Mouse (Mus musculus) hindbrain, embryonic 16.5 days (tissue): Measurements from ENCODE around the gene Gm20605. TPM values are rescaled to one million over a fixed set of nuclear protein-coding genes. Genes with fewer than 3 reads are reported as not detected.

ENCODE experiments used
- ATAC-seq: fragments of 200-750 bp; cut with Nextera tagmentation; 2 replicates; pipeline ENCODE4 v1.8.0; 2017; ENCODE audit warnings: moderate TSS enrichment, moderate library complexity
- H3K27ac ChIP-seq: fragments of 300-500 bp; sonication (generic); 2 replicates; pipeline ENCODE4 v1.5.1; 2014; ENCODE audit warnings: low read depth, mild to moderate bottlenecking, control low read depth, low read length, moderate library complexity
- H3K27me3 ChIP-seq: fragments of 300-500 bp; sonication (generic); replicated peaks from 2 replicates; pipeline ENCODE4 v1.6.1; 2014; ENCODE audit warnings: low read length; ENCODE audit not compliant: control insufficient read depth, insufficient read depth
- H3K36me3 ChIP-seq: fragments of 300-500 bp; sonication (generic); 2 replicates; pipeline ENCODE4 v1.6.1; 2014; ENCODE audit warnings: mild to moderate bottlenecking, low read length, moderate library complexity, mixed read lengths; ENCODE audit not compliant: control insufficient read depth, insufficient read depth
- H3K4me1 ChIP-seq: fragments of 300-500 bp; sonication (generic); 2 replicates; pipeline ENCODE4 v1.6.1; 2014; ENCODE audit warnings: low read depth, low read length; ENCODE audit not compliant: control insufficient read depth, insufficient read depth
- H3K4me2 ChIP-seq: fragments of 300-500 bp; sonication (generic); 2 replicates; pipeline ENCODE4 v1.6.1; 2014; ENCODE audit warnings: mild to moderate bottlenecking, low read length, control low read depth, moderate library complexity
- H3K4me3 ChIP-seq: fragments of 300-500 bp; sonication (generic); 2 replicates; pipeline ENCODE4 v1.5.1; 2014; ENCODE audit warnings: mild to moderate bottlenecking, low read length, control low read depth, moderate library complexity
- H3K9ac ChIP-seq: fragments of 300-500 bp; sonication (generic); 2 replicates; pipeline ENCODE4 v1.6.1; 2014; ENCODE audit warnings: low read depth, mild to moderate bottlenecking, control low read depth, low read length, moderate library complexity
- H3K9me3 ChIP-seq: fragments of 300-500 bp; sonication (generic); 2 replicates; pipeline ENCODE4 v1.6.1; 2014; ENCODE audit warnings: mild to moderate bottlenecking, low read length, moderate library complexity; ENCODE audit not compliant: control insufficient read depth
- WGBS: fragments of 180-500 bp; shearing (Covaris S2); extraction: QIAGEN DNeasy Blood & Tissue Kit; methylation state at CpG from one replicate; pipeline ENCODE4 v1.1.7; 2014; 5-methylcytosine and 5-hydroxymethylcytosine counted together
- polyA plus RNA-seq: library from polyadenylated mRNA; unstranded; fragments of >200 nt; fragmentation: Nextera tagmentation; extraction: Ambion mirVana; gene quantifications from 2 replicates; pipeline ENCODE4 v1.2.1, GENCODE M21; 2015

Gm20605 gene
- polyA plus RNA-seq, 1 experiment from 2014 or later: 7.4 TPM

DNA sequence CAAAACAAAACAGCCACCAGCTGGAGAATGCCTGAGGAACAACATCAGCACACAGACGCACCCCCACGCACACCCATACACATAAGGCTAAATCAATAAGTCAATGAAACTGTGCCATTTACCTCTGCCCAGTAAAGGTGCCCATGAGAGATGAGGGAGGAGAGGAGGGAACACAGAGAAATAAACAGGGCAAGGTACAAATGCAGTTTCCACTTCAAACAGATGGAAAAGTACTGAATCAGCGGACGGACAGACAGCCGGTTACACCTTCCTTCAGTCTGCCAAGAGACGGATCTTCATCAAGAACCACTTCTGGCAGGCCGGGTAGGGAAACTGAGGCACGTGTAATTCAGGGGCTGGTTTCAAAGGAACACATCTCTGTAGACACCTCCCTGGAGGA lies 45.8 kb downstream of the Gm20605 start:
- no peak overlapping the region for H3K9ac ChIP-seq
- 95% methylated on average over 8 of the region's 8 CpGs for WGBS

GRCm38 (mm10) chr5:137677859-137678258 lies 48.9 kb downstream of the Gm20605 start:
- WGBS: 97% methylated on average over 8 of the region's 8 CpGs
- H3K27me3 ChIP-seq: no peaks in the 10 kb centered on the region
- no peak for ATAC-seq
- H3K27ac ChIP-seq: no peak overlapping the region
- H3K4me2 ChIP-seq: no peak overlapping the region
- peaks cover 8% of the 10 kb centered on the region for H3K4me1 ChIP-seq
- no peak overlapping the region for H3K9ac ChIP-seq
- no peaks in the 10 kb centered on the region for H3K9me3 ChIP-seq
- H3K4me3 ChIP-seq: no peak overlapping the region
- no peaks in the 10 kb centered on the region for H3K36me3 ChIP-seq

More for the DNA sequence above, 45.8 kb downstream of the Gm20605 start:
- Histone ChIP-seq H3K27ac (no peak overlapping the region), H3K4me3 (no peak overlapping the region), H3K36me3 (no peaks in the 10 kb centered on the region), H3K9me3 (no peaks in the 10 kb centered on the region), H3K4me2 (no peak overlapping the region), H3K4me1 (peaks cover 6% of the 10 kb centered on the region), H3K27me3 (no peaks in the 10 kb centered on the region)
- ATAC-seq: no peak

- Histone ChIP-seq H3K4me2 (no peak overlapping the region), H3K9ac (no peak overlapping the region), H3K4me1 (peaks cover 17% of the 10 kb centered on the region), H3K4me3 (no peak overlapping the region), H3K9me3 (no peaks in the 10 kb centered on the region), H3K27me3 (no peaks in the 10 kb centered on the region), H3K36me3 (no peaks in the 10 kb centered on the region), H3K27ac (no peak overlapping the region)
- 89% methylated on average over 3 of the region's 3 CpGs for WGBS
- no peak for ATAC-seq
Observed at GRCm38 (mm10) chr5:137678736-137679135, 49.8 kb downstream of the Gm20605 start.

GRCm38 (mm10) chr5:137679726-137680125 lies 50.8 kb downstream of the Gm20605 start:
- Histone ChIP-seq H3K4me2 (no peak overlapping the region), H3K27me3 (no peaks in the 10 kb centered on the region), H3K36me3 (no peaks in the 10 kb centered on the region), H3K9ac (no peak overlapping the region), H3K4me3 (no peak overlapping the region), H3K4me1 (peaks cover 17% of the 10 kb centered on the region), H3K27ac (no peak overlapping the region), H3K9me3 (no peaks in the 10 kb centered on the region)
- 86% methylated on average over 4 of the region's 4 CpGs for WGBS
- no peak for ATAC-seq

DNA sequence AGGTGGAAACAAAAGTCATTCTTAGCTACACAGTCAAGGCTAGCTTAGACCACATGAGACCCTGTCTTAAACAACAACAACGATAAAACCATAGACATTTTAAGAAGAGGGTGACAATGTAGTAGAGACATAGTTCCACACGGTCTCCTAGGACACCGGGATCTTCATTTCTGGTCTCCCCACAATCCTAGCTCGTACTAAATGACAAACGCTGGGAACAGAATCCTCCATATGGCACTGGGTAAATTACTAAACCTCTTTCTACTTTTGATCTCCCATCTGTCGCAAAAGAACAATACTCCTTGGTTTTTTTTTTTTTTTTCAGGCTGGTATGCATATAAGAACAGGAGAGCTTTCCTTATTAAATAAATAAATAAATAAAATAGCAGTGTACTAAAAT lies 53.6 kb downstream of the Gm20605 start:
- no peak for ATAC-seq
- peaks cover 17% of the 10 kb centered on the region for H3K4me1 ChIP-seq
- no peak overlapping the region for H3K27ac ChIP-seq
- H3K4me2 ChIP-seq: peak overlapping the region; percentile 29; the same call in 1 of the 2 replicates
- WGBS: 66% methylated on average over 6 of the region's 6 CpGs
- H3K9ac ChIP-seq: 0 out of 2 replicates have a peak overlapping the region, but pooled peaks have one; percentile 18
- H3K36me3 ChIP-seq: no peaks in the 10 kb centered on the region
- H3K4me3 ChIP-seq: no peak overlapping the region
- H3K27me3 ChIP-seq: no peaks in the 10 kb centered on the region
- no peaks in the 10 kb centered on the region for H3K9me3 ChIP-seq

- Histone ChIP-seq H3K9me3 (no peaks in the 10 kb centered on the region), H3K9ac (peak overlapping the region; percentile 77), H3K4me3 (peak overlapping the region; percentile 78), H3K27me3 (no peaks in the 10 kb centered on the region), H3K27ac (peak overlapping the region; percentile 88), H3K36me3 (no peaks in the 10 kb centered on the region), H3K4me2 (peak overlapping the region; percentile 94), H3K4me1 (peaks cover 17% of the 10 kb centered on the region)
- ATAC-seq: no peak
- WGBS: 12% methylated on average over 28 of the region's 28 CpGs
Observed at GRCm38 (mm10) chr5:137683388-137684293, 54.7 kb downstream of the Gm20605 start.

DNA sequence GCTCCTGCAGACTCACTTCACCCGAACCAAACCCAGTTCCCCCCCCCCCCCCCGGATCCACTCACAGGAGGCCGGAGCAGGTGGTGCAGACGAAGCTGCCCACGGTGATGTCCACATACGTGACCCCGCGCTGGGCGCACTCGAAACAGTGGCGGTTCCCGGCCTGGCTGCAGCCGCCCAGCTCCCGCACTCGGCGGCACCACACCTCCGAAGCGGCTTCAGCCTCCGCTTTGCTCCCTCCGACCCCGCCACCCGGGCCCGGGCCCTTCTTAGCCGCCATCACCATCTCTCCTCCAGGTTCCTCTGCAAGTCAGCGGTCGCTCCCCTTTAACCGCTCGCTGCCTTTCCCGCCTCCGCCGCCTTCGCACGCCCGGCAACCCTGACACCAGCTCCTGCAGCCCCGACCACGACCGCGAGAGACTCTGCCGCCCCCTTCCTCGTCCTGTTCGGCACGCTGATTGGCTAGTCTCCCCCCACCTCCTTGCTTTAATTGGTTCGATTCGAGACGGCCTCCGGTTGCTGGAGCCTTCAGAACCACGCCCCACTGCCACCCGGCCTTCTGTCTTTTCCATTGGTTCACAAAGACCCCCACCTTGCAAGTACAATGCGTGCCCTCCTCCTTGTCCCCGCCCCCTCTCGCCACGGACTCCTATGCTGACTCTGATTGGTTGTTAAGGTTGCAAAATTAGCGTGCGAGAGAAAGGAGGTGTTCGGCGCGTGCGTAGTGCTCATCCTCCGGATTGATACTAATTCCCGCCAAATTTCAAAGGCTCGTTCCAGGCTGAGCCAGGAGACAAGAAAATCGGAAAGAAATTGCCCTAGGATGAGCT lies 55.5 kb downstream of the Gm20605 start, which contains the start of gene Agfg2:
Gene Agfg2, minus strand, starts transcription at position 433 of the 830 bp plus-strand sequence.
- peaks cover 17% of the 10 kb centered on the region for H3K4me1 ChIP-seq
- no peaks in the 10 kb centered on the region for H3K36me3 ChIP-seq
- H3K27ac ChIP-seq: peak within 1 kb of the TSS; percentile 88
- H3K9ac ChIP-seq: peak within 1 kb of the TSS; percentile 77
- no peaks in the 10 kb centered on the region for H3K9me3 ChIP-seq
- H3K27me3 ChIP-seq: no peaks in the 10 kb centered on the region
- peak within 1 kb of the TSS; percentile 94 for H3K4me2 ChIP-seq
- peak; percentile 99 for ATAC-seq
- peak within 1 kb of the TSS; percentile 78 for H3K4me3 ChIP-seq
- under 1% methylated on average over 59 of the region's 62 CpGs for WGBS

DNA sequence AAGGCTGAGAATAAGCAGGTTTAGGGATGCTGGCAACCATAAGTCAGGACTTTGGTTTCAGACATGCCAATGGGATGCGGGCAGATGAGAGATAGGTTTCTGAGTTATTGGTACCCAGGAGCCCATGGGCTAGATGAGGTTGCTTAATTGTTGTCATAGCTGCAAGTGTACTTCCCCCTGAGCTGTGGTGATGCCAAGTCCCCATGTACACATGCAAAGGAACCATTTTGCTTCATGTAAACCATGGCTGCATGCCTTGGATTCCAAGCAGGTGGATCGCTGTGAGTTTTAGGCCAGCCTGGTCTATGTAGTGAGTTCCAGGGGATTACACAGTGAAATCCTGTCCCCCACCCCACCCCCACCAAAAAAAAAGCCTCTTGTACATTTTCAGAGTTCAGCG lies 56.7 kb downstream of the Gm20605 start:
- WGBS: 92% methylated on average over 3 of the region's 3 CpGs
- H3K36me3 ChIP-seq: no peaks in the 10 kb centered on the region
- no peak overlapping the region for H3K27ac ChIP-seq
- H3K4me3 ChIP-seq: no peak overlapping the region
- no peak overlapping the region for H3K4me2 ChIP-seq
- H3K4me1 ChIP-seq: peaks cover 17% of the 10 kb centered on the region
- ATAC-seq: no peak
- no peaks in the 10 kb centered on the region for H3K27me3 ChIP-seq
- H3K9me3 ChIP-seq: no peaks in the 10 kb centered on the region
- H3K9ac ChIP-seq: no peak overlapping the region
